Mouse (Mus musculus): ENCODE results near the gene Nmt2. TPM values are rescaled to one million over a fixed set of nuclear protein-coding genes. Genes with fewer than 3 reads are reported as not detected.

The Nmt2 gene
- 2.8 and 3.5 TPM in 2 replicates for polyA plus RNA-seq (2012; rRNA removed)

GRCm38 (mm10) chr2:3283602-3284472 is at the start of gene Nmt2:
Gene Nmt2 (plus strand): TSS chr2:3284212.
- WGBS, result under 1% methylated on average over 83 of the region's 88 CpGs
- no peak for TF ChIP-seq CTCF (IDR thresholded peaks at IDR 0.05; ENCODE audit: extremely low read depth, insufficient read depth, insufficient read length, insufficient replicate concordance)
- peak; percentile 70 for TF ChIP-seq POLR2A (IDR thresholded peaks at IDR 0.05; ENCODE audit: low read depth, low read length)
- H3K4me3 ChIP-seq (ENCODE audit: extremely low read depth, insufficient read depth, insufficient read length), result peak within 1 kb of the TSS; percentile 98
- no peaks in the 10 kb centered on the region; the same call in 1 of the 2 replicates for H3K27me3 ChIP-seq (ENCODE audit: control insufficient read depth, insufficient read depth, low read length)
- H3K36me3 ChIP-seq (ENCODE audit: control insufficient read depth, insufficient read depth, low read length), result no peaks in the 10 kb centered on the region
- H3K27ac ChIP-seq (ENCODE audit: insufficient read depth, low read length), result peak within 1 kb of the TSS; percentile 78
- H3K4me1 ChIP-seq (ENCODE audit: control insufficient read depth, insufficient read depth, insufficient read length), result peaks cover 3% of the 10 kb centered on the region; the same call in 1 of the 2 replicates
- DNase-seq (ENCODE audit: low read depth in 1 of 2, low spot score in 2 of 2), result peak; percentile 99 to 100

GRCm38 (mm10) chr2:3239255-3239654 is 44.8 kb upstream of the Nmt2 start:
- no peak for DNase-seq (ENCODE audit: low read depth in 1 of 2, low spot score in 2 of 2)
- TF ChIP-seq POLR2A (IDR thresholded peaks at IDR 0.05; ENCODE audit: low read depth, low read length) (no peak), CTCF (IDR thresholded peaks at IDR 0.05; ENCODE audit: extremely low read depth, insufficient read depth, insufficient read length, insufficient replicate concordance) (no peak)
- no peaks in the 10 kb centered on the region for H3K27me3 ChIP-seq (ENCODE audit: control insufficient read depth, insufficient read depth, low read length)
- WGBS, result 72% methylated on average over 5 of the region's 5 CpGs
- no peaks in the 10 kb centered on the region for H3K4me1 ChIP-seq (ENCODE audit: control insufficient read depth, insufficient read depth, insufficient read length)
- no peak overlapping the region for H3K27ac ChIP-seq (ENCODE audit: insufficient read depth, low read length)
- H3K4me3 ChIP-seq (ENCODE audit: extremely low read depth, insufficient read depth, insufficient read length), result no peak overlapping the region
- no peaks in the 10 kb centered on the region for H3K36me3 ChIP-seq (ENCODE audit: control insufficient read depth, insufficient read depth, low read length)

GRCm38 (mm10) chr2:3244251-3244650 is 39.8 kb upstream of the Nmt2 start:
- H3K27ac ChIP-seq (ENCODE audit: insufficient read depth, low read length), result no peak overlapping the region
- 76% methylated on average over 3 of the region's 3 CpGs for WGBS
- H3K4me3 ChIP-seq (ENCODE audit: extremely low read depth, insufficient read depth, insufficient read length), result no peak overlapping the region
- no peaks in the 10 kb centered on the region for H3K4me1 ChIP-seq (ENCODE audit: control insufficient read depth, insufficient read depth, insufficient read length)
- no peak for TF ChIP-seq CTCF (IDR thresholded peaks at IDR 0.05; ENCODE audit: extremely low read depth, insufficient read depth, insufficient read length, insufficient replicate concordance)
- TF ChIP-seq POLR2A (IDR thresholded peaks at IDR 0.05; ENCODE audit: low read depth, low read length), result no peak
- no peaks in the 10 kb centered on the region for H3K27me3 ChIP-seq (ENCODE audit: control insufficient read depth, insufficient read depth, low read length)
- H3K36me3 ChIP-seq (ENCODE audit: control insufficient read depth, insufficient read depth, low read length), result no peaks in the 10 kb centered on the region
- DNase-seq (ENCODE audit: low read depth in 1 of 2, low spot score in 2 of 2), result no peak

GRCm38 (mm10) chr2:3251309-3251708 is 32.7 kb upstream of the Nmt2 start:
- Histone ChIP-seq H3K4me1 (ENCODE audit: control insufficient read depth, insufficient read depth, insufficient read length) (no peaks in the 10 kb centered on the region), H3K27me3 (ENCODE audit: control insufficient read depth, insufficient read depth, low read length) (no peaks in the 10 kb centered on the region), H3K36me3 (ENCODE audit: control insufficient read depth, insufficient read depth, low read length) (no peaks in the 10 kb centered on the region), H3K4me3 (ENCODE audit: extremely low read depth, insufficient read depth, insufficient read length) (no peak overlapping the region; the same call in 1 of the 2 replicates), H3K27ac (ENCODE audit: insufficient read depth, low read length) (no peak overlapping the region)
- no peak for DNase-seq (ENCODE audit: low read depth in 1 of 2, low spot score in 2 of 2)
- TF ChIP-seq POLR2A (IDR thresholded peaks at IDR 0.05; ENCODE audit: low read depth, low read length), result no peak
- 81% methylated on average over 2 of the region's 2 CpGs for WGBS

- Histone ChIP-seq H3K4me1 (ENCODE audit: control insufficient read depth, insufficient read depth, insufficient read length) (no peaks in the 10 kb centered on the region), H3K36me3 (ENCODE audit: control insufficient read depth, insufficient read depth, low read length) (no peaks in the 10 kb centered on the region), H3K27me3 (ENCODE audit: control insufficient read depth, insufficient read depth, low read length) (no peaks in the 10 kb centered on the region), H3K4me3 (ENCODE audit: extremely low read depth, insufficient read depth, insufficient read length) (no peak overlapping the region), H3K27ac (ENCODE audit: insufficient read depth, low read length) (no peak overlapping the region)
- 89% methylated on average over 3 of the region's 3 CpGs for WGBS
- TF ChIP-seq POLR2A (IDR thresholded peaks at IDR 0.05; ENCODE audit: low read depth, low read length) (no peak), CTCF (IDR thresholded peaks at IDR 0.05; ENCODE audit: extremely low read depth, insufficient read depth, insufficient read length, insufficient replicate concordance) (no peak)
- DNase-seq (ENCODE audit: low read depth in 1 of 2, low spot score in 2 of 2), result no peak
Measured at GRCm38 (mm10) chr2:3266466-3266865, 17.5 kb upstream of the Nmt2 start.

GRCm38 (mm10) chr2:3267879-3268278 is 16.1 kb upstream of the Nmt2 start:
- no peak overlapping the region for H3K4me3 ChIP-seq (ENCODE audit: extremely low read depth, insufficient read depth, insufficient read length)
- TF ChIP-seq CTCF (IDR thresholded peaks at IDR 0.05; ENCODE audit: extremely low read depth, insufficient read depth, insufficient read length, insufficient replicate concordance) (no peak), POLR2A (IDR thresholded peaks at IDR 0.05; ENCODE audit: low read depth, low read length) (no peak)
- DNase-seq (ENCODE audit: low read depth in 1 of 2, low spot score in 2 of 2), result no peak
- no peak overlapping the region for H3K27ac ChIP-seq (ENCODE audit: insufficient read depth, low read length)
- H3K27me3 ChIP-seq (ENCODE audit: control insufficient read depth, insufficient read depth, low read length), result no peaks in the 10 kb centered on the region
- WGBS, result 38% methylated on average over 3 of the region's 3 CpGs
- no peaks in the 10 kb centered on the region for H3K36me3 ChIP-seq (ENCODE audit: control insufficient read depth, insufficient read depth, low read length)
- no peaks in the 10 kb centered on the region for H3K4me1 ChIP-seq (ENCODE audit: control insufficient read depth, insufficient read depth, insufficient read length)

- TF ChIP-seq POLR2A (IDR thresholded peaks at IDR 0.05; ENCODE audit: low read depth, low read length) (no peak), CTCF (IDR thresholded peaks at IDR 0.05; ENCODE audit: extremely low read depth, insufficient read depth, insufficient read length, insufficient replicate concordance) (no peak)
- Histone ChIP-seq H3K4me1 (ENCODE audit: control insufficient read depth, insufficient read depth, insufficient read length) (no peaks in the 10 kb centered on the region), H3K4me3 (ENCODE audit: extremely low read depth, insufficient read depth, insufficient read length) (no peak overlapping the region), H3K27me3 (ENCODE audit: control insufficient read depth, insufficient read depth, low read length) (no peaks in the 10 kb centered on the region), H3K27ac (ENCODE audit: insufficient read depth, low read length) (no peak overlapping the region), H3K36me3 (ENCODE audit: control insufficient read depth, insufficient read depth, low read length) (no peaks in the 10 kb centered on the region)
- DNase-seq (ENCODE audit: low read depth in 1 of 2, low spot score in 2 of 2), result no peak
- 82% methylated on average over 2 of the region's 2 CpGs for WGBS
Measured at GRCm38 (mm10) chr2:3273349-3273748, 10.7 kb upstream of the Nmt2 start.

All from spleen, adult 2 months (tissue).